Mouse (Mus musculus) telencephalon, adult 2 months (tissue): Measurements from ENCODE around the gene Iqca.

ENCODE experiments used
- DNase-seq: peaks from one replicate; pipeline ENCODE4 v3.0.0-alpha.2; 2011; ENCODE audit warnings: low read depth, low spot score

The Iqca gene

GRCm38 (mm10) chr1:90060599-90060998, 92.6 kb downstream of the Iqca start:
- DNase-seq = peak; percentile 19

GRCm38 (mm10) chr1:90060054-90060453, 93.1 kb downstream of the Iqca start:
- DNase-seq = no peak

- DNase-seq = peak; percentile 88
Observed at GRCm38 (mm10) chr1:90054991-90055390, 98.2 kb downstream of the Iqca start.

GRCm38 (mm10) chr1:90051347-90051746, 101.9 kb downstream of the Iqca start:
- peak; percentile 39 for DNase-seq

DNA sequence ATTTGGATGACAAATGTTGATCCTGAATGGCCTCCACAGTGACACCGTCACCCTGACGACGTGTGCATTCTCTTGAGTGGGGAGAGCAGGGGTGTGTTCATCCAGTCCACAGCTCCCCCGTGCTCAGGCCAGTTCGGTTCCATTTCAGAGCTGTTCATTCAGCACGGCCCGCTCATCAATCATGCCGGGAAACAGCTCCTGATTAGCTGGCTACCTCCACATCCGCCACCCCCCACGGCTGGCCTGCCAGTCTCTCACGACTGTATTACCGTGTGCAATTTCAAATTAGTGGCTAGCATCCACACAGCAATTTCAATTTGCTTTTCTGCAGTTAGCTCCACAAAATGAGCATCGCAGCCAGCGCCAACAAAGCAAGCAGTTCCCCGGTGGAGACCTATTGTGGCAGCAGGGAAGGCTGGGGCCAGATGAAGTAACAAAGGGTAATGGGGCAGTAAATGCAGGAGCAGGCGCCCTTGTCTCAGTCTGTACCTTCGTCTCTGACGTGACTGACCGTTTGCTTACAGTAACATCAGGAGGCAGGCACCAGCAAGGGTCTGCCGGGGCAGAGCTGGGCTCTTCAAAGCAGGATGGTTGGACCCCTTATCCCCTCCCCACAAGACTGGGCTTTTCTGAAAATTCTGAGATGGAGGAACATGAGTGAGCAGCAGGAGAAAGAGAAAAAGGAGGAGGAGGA, 103.0 kb downstream of the Iqca start:
- no peak for DNase-seq

- no peak for DNase-seq
Observed at GRCm38 (mm10) chr1:90028305-90028704, 124.9 kb downstream of the Iqca start.

- DNase-seq = no peak
Observed at GRCm38 (mm10) chr1:90026945-90027344, 126.3 kb downstream of the Iqca start.

- no peak for DNase-seq
Observed at GRCm38 (mm10) chr1:90020336-90020735, 132.9 kb downstream of the Iqca start.

- DNase-seq = no peak
Observed at GRCm38 (mm10) chr1:90018071-90018470, 135.1 kb downstream of the Iqca start.

DNA sequence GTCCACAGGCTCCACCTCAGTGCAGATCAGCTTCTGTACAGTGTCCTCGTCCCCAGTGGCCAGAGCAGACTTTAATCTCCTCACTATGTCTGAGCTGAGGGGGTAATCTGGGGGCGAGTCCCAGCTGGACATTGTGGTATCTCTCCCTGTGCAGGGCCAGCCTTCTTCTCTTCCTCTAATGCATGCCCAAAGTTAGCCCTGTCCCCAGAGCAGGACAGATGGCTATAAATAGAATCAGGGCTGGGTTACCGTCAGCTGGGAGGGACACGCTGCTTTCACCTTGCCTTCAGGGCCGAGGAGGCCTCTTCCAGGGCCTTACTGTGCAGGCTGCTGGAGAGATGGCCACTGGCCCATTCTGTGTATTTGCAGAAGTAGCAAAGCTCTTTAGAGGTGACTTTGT, 138.8 kb downstream of the Iqca start, which contains the start of gene Asb18:
Asb18 (minus strand) TSS at position 221 of the 400 bp plus-strand sequence.
- DNase-seq = no peak

DNA sequence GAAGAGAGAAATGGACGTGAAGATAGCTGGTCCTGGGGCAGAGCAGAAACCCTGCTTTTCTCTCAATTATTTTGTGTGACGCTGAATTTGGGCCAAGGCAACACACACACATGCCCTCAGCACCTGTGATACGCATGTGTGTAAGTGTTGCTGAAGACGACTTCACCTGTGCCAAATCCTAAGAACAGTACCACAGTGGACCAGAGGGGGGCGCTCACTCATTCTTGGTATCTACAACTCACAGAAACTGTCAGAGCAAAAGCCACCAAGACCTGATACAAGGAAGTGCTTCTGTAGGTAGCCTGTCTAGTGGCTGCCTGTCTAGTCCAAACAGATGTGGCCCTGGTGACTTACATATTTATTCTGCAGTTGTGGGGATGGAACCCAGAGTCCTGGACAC, 139.9 kb downstream of the Iqca start:
- no peak for DNase-seq

GRCm38 (mm10) chr1:90012850-90013249, 140.4 kb downstream of the Iqca start:
- no peak for DNase-seq

- peak; percentile 18 for DNase-seq
Observed at GRCm38 (mm10) chr1:90012168-90012567, 141.0 kb downstream of the Iqca start.

- no peak for DNase-seq
Observed at GRCm38 (mm10) chr1:90010077-90010476, 143.1 kb downstream of the Iqca start.

DNA sequence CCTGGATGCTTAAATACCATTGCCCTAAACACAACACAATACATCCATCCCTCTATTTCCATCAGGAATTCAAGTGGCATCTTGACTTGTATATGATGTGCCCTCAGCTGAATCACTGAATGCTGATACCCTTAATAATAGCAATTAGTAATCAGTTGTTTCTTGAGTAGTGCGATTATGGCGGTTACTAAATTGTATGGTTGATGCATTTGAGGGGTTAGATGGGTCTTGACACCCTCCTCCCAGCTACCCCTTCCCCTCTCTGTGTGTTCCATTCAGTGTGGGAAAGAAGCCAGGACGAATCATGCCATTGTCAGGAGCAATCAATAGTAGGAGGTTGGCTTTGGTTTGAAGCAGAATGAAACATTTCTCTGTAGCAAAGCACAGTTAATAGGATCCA, 144.0 kb downstream of the Iqca start:
- no peak for DNase-seq

DNA sequence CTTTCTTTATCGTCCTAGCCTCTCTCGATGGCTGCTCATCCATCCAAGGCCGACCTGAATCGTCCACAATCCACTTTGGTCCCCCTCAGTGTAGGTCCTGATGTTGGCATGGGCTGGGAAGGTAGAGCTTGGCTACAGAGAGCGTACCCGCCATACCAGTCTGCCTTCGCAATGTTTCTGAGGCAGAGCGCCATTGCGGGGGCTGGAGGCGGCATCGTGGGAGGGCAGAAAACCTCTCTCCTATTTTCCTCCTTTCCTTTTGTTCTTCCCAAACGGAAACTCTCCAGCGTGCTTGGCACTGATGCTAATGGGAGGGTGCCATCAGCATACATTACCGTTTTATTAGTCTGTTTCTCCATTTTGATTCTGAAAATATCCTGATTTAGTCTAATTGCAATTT, 146.5 kb downstream of the Iqca start:
- peak; percentile 23 for DNase-seq

DNA sequence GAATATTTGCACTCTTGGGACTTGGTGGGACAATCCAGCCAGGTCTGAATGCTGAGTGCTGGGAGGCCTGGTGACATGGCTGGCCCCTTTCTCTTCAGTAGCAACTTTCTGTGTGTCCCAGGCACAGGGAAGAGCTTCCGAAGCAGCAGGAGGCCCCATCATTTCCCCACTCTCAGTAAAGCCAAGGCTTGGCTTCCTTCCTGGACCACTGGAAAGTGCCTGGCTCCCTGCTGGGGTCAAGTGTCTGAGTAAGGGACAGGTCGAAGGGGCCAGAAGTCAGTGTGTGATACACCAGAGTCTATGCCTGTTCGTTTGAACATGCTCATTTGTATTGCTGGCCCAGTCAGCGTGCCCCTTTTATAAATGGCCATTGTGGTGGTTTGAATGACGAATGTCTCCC, 152.2 kb downstream of the Iqca start:
- no peak for DNase-seq

DNA sequence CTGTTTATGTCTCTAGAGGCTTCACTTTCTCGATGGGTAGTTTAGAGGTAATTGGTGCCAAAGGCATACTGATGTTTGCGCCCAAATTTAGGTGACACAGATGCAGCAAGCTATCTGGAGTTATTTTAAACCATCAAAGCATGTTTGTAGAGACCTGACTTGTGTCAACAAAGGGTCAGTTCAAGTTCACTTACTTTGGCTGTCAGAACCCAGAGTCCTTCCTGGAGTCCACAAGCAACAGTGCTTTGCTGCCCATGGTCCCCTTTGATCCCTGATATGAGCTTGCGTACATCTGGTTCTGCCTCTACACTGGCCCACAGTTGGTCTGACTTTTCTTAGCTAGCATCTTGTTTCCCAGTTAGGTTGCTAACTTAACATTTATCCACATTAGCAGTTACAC, 153.3 kb downstream of the Iqca start:
- DNase-seq = no peak

DNA sequence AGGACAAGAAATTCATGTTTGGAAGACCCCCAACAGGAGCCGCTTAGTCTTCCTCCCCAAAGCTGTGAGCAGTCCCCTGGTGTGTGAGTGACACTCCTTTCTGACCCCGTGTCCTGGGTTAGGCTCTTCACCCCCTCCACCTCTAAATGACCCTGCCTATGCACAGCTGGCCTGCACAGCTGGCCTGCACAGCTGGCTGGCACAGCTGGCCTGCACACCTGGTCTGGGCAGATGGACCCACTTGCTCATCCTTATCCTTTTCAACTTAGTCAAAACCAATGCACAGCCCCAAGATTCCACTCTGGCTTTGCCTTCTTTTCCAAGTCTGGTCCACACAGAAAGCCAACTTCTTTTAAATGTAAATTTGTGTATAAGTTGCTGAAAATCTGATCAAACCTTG, 154.5 kb downstream of the Iqca start:
- DNase-seq = no peak

DNA sequence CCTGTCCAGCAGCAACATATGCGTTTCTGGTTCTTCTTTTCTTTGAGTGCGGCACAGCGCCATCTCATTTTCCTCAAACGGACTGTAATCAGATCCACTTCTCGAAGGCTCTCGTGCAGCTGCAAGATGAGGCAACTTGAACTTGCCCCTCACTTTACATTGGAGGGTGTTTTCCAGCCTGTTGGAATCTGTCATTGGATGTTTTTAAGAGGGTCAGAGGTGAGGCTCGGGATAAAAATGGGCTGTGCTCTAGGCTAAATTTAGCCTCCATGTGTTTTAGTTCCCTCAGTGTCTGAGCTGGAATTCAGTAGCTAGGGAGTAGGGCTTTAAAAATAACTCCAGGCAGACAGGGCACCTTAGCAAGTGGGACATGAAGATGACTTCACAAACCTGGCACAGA, 155.1 kb downstream of the Iqca start:
- peak; percentile 9 for DNase-seq

GRCm38 (mm10) chr1:89992256-89992655, 160.9 kb downstream of the Iqca start:
- DNase-seq = no peak
